Mouse (Mus musculus) hindlimb bud, embryonic 11.5 days (tissue): Measurements from ENCODE around the gene Cacna1a.
"Not testable (repeated sequence)": the region's sequence is repeated elsewhere in the genome, so short reads cannot be mapped to it uniquely, and the experiment has no call there.

Experiments used
- DNase-seq: peaks from one replicate; pipeline ENCODE4 v3.0.0-alpha.2; 2012; ENCODE audit warnings: low read depth, low spot score; ENCODE audit errors: extremely low spot score

Gene Cacna1a

DNA sequence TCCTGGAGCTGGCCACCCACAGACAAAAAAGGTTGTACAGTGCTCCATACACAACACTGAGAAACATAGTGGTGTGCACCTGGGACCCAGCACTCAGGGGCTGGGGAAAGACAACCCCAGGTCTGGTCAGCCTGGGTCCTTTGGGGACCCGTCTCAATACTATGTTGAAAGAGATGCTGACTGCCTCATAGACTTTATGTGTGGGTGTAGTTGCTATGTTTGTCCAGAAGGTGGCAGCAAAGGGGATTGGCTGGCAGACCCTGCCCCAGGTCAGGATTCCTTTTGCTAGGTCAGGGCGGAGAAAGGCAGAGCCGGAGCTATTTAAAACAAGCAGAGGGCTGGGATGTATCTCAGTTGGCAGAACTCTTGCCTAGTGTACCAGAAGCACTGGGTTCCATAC is 191.4 kb downstream of the Cacna1a start:
- peak; percentile 49 for DNase-seq

DNA sequence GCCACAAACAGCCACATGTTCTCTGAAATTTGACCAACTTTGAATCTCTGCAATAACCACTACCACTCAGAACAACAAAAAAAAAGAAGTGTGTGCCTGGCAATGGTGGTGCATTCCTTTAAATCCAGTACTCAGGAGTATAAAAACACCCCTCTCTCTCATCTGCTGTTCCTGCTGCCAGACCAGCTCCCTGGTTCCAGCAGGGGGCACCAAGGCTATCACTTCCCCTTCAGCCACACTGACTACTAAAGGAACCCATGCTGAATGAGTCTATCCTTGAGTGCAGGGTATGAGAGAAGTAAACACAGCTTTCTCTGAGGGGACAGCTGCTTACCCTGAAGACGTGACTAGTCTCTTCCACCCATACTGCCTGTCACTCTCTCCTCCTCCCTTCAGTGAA is 197.1 kb downstream of the Cacna1a start:
- no peak for DNase-seq

- no peak for DNase-seq
Measured at GRCm38 (mm10) chr8:84586221-84586620, 198.0 kb downstream of the Cacna1a start.

- no peak for DNase-seq
Measured at GRCm38 (mm10) chr8:84588498-84588897, 200.3 kb downstream of the Cacna1a start.

DNA sequence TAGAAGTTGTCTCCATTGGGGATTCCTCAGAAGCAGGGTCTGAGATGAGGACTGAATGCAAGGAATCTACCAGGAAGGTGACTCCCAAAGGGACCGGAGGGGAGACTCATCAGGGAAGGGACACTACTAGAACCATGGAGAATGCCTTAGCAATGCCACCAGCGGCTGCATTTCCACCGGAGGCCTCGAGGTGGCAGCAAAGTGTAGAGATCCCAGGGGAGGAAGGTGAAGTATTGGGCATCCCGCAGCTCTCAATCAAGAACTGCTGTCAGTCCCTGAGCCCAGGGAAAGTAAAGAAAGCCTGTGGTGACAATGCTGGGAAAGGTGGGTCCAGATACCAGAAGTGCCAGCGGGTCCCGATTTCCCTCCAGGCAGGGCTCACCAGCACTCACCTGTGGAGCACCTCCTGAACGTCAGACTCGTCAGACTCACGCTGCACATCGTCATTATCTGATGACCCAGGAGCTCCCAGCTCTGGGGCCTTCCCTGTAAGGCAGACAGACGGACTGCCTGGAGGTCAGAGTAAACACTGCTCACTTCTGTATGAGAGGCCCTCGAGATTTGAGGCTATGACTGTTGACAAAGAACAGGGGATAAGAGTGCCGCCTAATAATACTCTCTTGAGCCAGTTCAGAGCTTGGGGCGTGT is 203.9 kb downstream of the Cacna1a start:
- DNase-seq = no peak

GRCm38 (mm10) chr8:84593143-84593542 is 204.9 kb downstream of the Cacna1a start:
- no peak for DNase-seq

DNA sequence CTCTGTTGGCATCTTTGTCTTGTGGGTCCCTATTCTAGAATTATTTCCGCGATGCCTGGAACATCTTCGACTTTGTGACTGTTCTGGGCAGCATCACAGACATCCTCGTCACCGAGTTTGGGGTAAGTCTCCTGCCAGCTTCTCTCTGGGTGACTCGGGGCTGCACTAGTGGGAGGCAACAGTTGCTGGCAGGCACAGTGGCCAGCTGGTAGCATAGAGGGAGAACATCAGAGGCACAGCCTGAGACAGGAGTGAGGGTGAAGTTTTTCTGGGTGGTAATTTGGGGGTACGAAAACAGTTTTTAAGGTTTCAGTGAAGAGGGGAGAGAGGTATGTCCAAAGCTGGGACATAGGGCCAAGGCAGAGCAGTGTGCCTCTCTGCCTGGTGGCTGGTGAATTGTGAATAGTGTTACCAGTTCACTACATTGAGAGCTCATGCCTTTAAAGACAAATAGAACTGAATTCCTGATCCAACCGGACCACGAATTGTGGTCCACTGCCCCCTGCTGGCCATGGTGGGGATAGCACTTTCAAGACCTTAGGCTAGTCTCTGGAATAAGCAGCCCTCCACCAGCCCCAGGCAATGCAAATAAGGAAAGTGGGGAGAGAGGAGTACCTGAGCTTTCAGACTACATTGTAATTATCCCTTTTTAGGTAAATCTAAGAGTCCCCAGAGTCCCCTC is 206.0 kb downstream of the Cacna1a start:
- DNase-seq = peak; percentile 75

DNA sequence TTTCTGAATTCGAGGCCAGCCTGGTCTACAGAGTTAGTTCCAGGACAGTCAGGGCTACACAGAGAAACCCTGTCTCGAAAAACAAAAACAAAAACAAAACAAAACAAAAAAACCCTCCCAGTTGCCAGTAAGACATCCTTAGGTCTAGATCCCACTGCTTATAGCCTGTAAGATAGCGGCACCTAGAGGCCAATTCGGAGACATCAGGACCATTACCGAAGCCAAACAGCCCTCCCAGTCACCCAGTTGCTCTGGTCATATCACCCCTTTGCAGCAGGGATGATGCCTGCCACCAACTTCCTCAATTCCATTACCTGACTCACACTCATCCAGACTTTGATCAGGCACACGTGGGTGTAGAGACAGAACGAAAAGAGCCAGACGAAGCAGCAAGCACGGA is 207.4 kb downstream of the Cacna1a start:
- no peak for DNase-seq

DNA sequence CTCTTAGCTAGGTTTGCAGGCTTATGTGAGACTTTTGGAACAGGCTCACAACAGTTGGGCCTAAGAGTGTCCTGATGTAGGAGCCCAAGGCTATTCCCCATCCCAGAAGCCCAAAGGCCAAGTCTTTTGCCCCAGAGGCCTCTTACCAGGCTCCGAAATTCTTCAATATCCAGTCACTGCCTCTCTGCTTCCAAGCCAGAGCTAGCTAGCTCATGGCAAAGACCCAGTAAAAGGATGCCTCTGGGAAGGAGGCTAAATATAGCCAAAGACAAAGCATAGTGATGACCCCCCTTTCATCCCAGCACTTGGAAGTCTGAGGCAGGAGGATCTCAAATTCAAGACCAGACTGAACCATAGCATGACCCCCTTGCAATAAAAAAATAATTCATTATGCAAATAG is 211.2 kb downstream of the Cacna1a start:
- DNase-seq = no peak

GRCm38 (mm10) chr8:84600311-84600907 is 212.2 kb downstream of the Cacna1a start:
- DNase-seq = no peak

- DNase-seq = no peak
Measured at GRCm38 (mm10) chr8:84601221-84601751, 213.0 kb downstream of the Cacna1a start.

GRCm38 (mm10) chr8:84614512-84615223 is 226.4 kb downstream of the Cacna1a start:
- DNase-seq = no peak

DNA sequence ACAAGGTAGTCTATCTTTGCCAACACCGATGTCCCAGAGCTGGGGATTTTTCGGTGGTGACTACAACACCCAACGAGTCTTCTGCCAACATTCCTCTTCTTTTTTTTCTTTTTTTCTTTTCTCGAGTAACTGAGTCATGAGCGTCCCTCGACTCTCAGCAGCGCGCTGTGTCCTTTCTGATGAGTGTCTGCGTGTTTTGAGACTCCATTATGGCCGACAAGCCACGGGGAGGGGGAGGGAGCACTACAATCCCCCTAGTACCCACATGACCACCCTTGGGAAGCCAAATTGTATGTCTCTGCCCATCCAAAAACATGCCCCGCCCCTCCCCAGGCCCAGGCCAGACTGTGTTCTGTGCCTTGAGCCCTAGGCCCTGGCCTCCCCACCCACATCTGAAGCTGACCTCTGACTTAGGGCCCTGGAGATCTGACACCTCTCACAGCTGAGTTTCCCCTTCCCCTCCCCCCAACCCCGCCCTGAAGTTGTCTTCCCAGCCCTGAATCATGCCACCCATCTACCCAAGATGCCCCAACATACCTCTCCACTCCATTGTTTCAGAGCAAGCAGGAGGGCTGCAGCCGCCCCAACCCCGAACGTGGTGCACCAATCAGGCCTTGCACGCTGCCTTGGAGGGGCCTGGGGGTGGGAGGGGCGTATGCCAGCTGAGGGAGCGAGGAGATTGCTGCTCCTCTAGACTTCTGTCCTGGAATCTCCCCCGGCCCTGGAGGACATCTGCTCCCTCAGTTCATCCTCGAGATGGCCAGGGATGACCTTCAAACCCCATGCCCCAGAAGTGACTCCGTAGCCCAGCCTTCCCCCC is 227.6 kb downstream of the Cacna1a start:
- DNase-seq = no peak

GRCm38 (mm10) chr8:84617005-84617404 is 228.8 kb downstream of the Cacna1a start:
- DNase-seq = no peak

DNA sequence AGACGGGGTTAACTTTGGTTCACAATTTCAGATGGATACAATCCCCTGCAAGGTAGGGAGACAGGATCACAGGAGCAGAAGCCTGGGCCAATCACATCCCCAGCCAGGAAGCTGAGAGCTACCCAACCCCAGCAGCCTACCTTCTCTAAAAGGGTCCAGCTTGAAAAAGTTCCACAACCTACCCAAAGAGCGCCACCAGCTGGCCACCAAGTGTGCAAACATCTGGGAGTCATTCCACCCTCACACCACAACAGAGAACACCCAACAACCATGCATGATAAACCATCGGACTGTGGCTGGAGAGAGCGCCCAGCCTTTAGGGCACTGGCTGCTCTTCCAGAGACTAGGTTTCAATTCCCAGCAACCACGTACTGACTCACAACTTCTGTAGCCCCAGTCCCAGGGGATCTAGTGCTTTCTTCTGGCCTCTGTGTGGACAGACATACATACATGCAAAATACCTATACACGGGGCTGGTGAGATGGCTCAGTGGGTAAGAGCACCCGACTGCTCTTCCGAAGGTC is 232.9 kb downstream of the Cacna1a start:
- DNase-seq = no peak

DNA sequence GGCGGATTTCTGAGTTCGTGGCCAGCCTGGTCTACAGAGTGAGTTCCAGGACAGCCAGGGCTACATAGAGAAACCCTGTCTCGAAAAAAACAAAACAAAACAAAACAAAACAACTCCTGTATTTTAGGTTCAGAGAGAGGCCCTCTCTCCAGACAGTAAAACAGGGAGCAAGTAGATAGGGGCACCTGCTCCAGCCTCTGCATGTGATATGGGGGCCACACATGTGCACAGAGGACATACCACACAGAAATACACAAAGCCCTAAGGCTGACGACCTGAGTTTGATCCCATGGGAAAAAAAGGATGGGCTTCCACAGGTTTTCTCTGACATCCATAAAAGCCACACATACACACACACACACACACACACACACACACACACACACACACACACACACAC is 235.2 kb downstream of the Cacna1a start:
- not testable (repeated sequence) for DNase-seq

- no peak for DNase-seq
Measured at GRCm38 (mm10) chr8:84629586-84629985, 241.3 kb downstream of the Cacna1a start.

GRCm38 (mm10) chr8:84630145-84630544 is 241.9 kb downstream of the Cacna1a start:
- DNase-seq = no peak

DNA sequence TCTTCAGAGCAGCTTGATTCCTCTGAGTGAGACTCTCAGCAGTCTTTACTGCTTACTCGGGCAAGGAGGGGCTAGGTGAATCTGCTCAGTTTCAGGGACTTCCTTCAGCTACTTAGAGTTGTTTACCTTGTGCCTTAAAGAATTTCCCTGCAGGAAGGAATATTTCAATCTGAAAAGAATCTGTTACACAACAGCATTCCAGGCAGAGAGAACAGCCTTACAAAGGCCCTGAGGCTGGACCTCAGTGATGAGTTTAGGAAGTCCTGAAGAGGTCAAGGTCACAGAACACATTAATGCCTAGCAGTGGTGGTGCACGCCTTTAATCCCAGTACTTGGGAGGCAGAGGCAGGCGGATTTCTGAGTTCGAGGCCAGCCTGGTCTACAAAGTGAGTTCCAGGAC is 243.6 kb downstream of the Cacna1a start:
- DNase-seq = no peak

DNA sequence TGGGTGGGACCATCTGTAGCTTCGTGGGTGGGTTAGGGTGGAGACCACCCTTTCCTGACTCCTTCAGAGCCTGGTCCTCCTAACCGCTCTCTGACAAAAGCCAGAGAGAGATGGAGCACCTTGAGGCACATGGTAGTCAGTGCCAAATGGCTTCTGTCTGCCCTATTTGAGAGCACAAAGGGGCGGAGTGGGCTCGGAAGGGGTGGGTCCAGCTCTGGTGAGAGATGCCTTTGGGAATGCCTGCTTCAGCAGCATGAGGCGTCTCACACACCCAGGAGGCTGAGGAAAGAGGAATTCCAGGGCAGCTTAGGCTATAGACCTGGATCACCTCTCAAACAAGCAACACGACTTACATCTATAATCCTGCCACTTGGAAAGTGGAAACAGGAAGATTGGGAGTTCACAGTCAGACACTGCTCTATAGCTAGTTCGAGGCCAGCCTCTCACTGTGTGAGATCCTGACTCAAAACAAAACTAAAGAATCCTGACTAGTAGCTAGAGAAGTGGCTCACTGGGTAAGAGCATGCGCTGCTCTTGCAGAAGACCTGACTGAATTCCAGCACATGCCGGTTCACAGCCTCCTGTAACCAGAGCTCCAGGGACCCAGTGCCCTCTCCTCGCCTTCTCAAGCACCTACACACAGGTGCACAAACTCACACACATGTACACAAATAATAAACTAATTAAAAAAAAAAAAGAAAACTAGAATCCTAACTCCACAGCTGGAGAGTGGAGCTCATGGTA is 245.8 kb downstream of the Cacna1a start:
- DNase-seq = no peak
